Mouse (Mus musculus) myocyte (in vitro differentiated cells): Measurements from ENCODE around the gene St5. TPM values are rescaled to one million over a fixed set of nuclear protein-coding genes. Genes with fewer than 3 reads are reported as not detected.
A peak's percentile ranks its signal among the peaks of the same experiment; 100 is the strongest.

ENCODE experiments used
- H3K27me3 ChIP-seq: one replicate; pipeline ENCODE4 v1.6.1; 2011; ENCODE audit not compliant: control insufficient read depth, insufficient read depth, insufficient read length
- H3K36me3 ChIP-seq: one replicate; pipeline ENCODE4 v1.6.1; 2011; ENCODE audit not compliant: control insufficient read depth, insufficient read depth
- H3K4me2 ChIP-seq: one replicate; pipeline ENCODE4 v1.6.1; 2011; ENCODE audit warnings: low read depth, control low read depth
- H3K4me3 ChIP-seq: one replicate; pipeline ENCODE4 v1.5.1; 2011; ENCODE audit warnings: mild to moderate bottlenecking, control low read depth, moderate library complexity
- H3K79me2 ChIP-seq: one replicate; pipeline ENCODE4 v1.6.1; 2011; ENCODE audit not compliant: control insufficient read depth, insufficient read depth
- H3ac ChIP-seq: one replicate; pipeline ENCODE4 v1.6.1; 2011; ENCODE audit not compliant: control insufficient read depth, insufficient read length
- CEBPB ChIP-seq: IDR thresholded peaks from 2 replicates; pipeline ENCODE4 v1.6.1; 2011; ENCODE audit warnings: mild to moderate bottlenecking, moderate library complexity; ENCODE audit not compliant: poor library complexity, insufficient read depth, severe bottlenecking
- E2F4 ChIP-seq: IDR thresholded peaks from one replicate; pipeline ENCODE4 v1.6.1; 2011; ENCODE audit warnings: mild to moderate bottlenecking, control low read depth, moderate library complexity; ENCODE audit not compliant: insufficient read depth
- MAX ChIP-seq: IDR thresholded peaks from one replicate; pipeline ENCODE4 v1.6.1; 2011; ENCODE audit warnings: low read depth, mild to moderate bottlenecking, control low read depth
- MYOD1 ChIP-seq, 3 experiments: IDR thresholded peaks; one replicate each; pipeline ENCODE4 v1.6.1; 2011; ENCODE audit warnings: control low read depth in 2 of 3, low read depth in 2 of 3, mild to moderate bottlenecking in 2 of 3, moderate library complexity in 1 of 3; ENCODE audit not compliant: insufficient read length in 2 of 3, control insufficient read depth in 1 of 3
- MYOG ChIP-seq, 3 experiments: IDR thresholded peaks; one replicate each; pipeline ENCODE4 v1.6.1; 2011; ENCODE audit warnings: control low read depth in 2 of 3, low read depth in 2 of 3, mild to moderate bottlenecking in 2 of 3; ENCODE audit not compliant: insufficient read length in 2 of 3, control insufficient read depth in 1 of 3, insufficient read depth in 1 of 3
- POLR2A ChIP-seq: IDR thresholded peaks from one replicate; pipeline ENCODE4 v1.6.1; 2011; ENCODE audit warnings: low read depth, mild to moderate bottlenecking, control low read depth, moderate library complexity; ENCODE audit not compliant: insufficient read length
- POLR2AphosphoS2 ChIP-seq: IDR thresholded peaks from one replicate; pipeline ENCODE4 v1.6.1; 2011; ENCODE audit warnings: low read depth, control low read depth; ENCODE audit not compliant: insufficient read length
- REST ChIP-seq: IDR thresholded peaks from one replicate; pipeline ENCODE4 v1.6.1; 2011; ENCODE audit warnings: mild to moderate bottlenecking, control low read depth, moderate library complexity; ENCODE audit not compliant: insufficient read depth, insufficient read length
- SRF ChIP-seq: IDR thresholded peaks from one replicate; pipeline ENCODE4 v1.6.1; 2011; ENCODE audit warnings: low read depth; ENCODE audit not compliant: control insufficient read depth, insufficient read length
- TCF12 ChIP-seq: IDR thresholded peaks from one replicate; pipeline ENCODE4 v1.6.1; 2011; ENCODE audit warnings: mild to moderate bottlenecking, control low read depth; ENCODE audit not compliant: poor library complexity, insufficient read depth, severe bottlenecking
- TCF3 ChIP-seq: IDR thresholded peaks from one replicate; pipeline ENCODE4 v1.6.1; 2011; ENCODE audit warnings: low read depth, control low read depth; ENCODE audit not compliant: insufficient read length
- USF1 ChIP-seq: IDR thresholded peaks from one replicate; pipeline ENCODE4 v1.6.1; 2011; ENCODE audit warnings: low read depth, mild to moderate bottlenecking, control low read depth, moderate library complexity
- polyA plus RNA-seq: library from polyadenylated mRNA; unstranded; fragments of >200 nt; fragmentation: generic; extraction: Trizol; gene quantifications from one replicate; pipeline ENCODE4 v1.2.1, GENCODE M21; 2012; ENCODE audit warnings: missing spikeins

The St5 gene
- polyA plus RNA-seq, 1 experiment: 34.1 TPM

DNA sequence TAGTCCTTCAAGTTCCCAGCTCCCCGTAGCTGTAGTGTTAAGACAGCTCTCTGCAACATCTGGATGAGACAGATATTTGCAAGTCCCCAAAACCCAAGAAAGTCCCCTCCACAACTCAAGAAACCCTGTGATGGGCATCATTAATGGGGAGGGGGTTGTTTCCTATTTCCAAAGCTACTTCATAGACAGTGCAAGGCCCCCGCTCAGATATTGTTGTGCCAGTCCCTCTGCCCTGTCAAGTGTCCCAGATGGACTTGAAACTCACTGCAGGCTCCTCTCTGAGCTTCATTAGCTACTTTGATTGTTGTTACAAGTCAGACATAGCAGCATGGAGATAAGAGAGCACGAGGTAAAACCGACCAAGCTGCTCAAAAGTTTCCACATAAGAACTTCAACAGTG is 87.8 kb downstream of the St5 start:
- Histone ChIP-seq H3K4me2 (no peak overlapping the region), H3ac (no peak overlapping the region), H3K79me2 (peaks cover 82% of the 10 kb centered on the region), H3K27me3 (no peaks in the 10 kb centered on the region), H3K36me3 (peaks cover 21% of the 10 kb centered on the region), H3K4me3 (no peak overlapping the region)
- no peak for TF ChIP-seq TCF3
- TF ChIP-seq POLR2A: no peak
- no peak for TF ChIP-seq CEBPB
- no peak for TF ChIP-seq SRF
- TF ChIP-seq MYOG (IDR thresholded peaks at IDR 0.05; ENCODE audit: control insufficient read depth in 1 of 3, insufficient read depth in 1 of 3, insufficient read length in 2 of 3, low read depth in 2 of 3): no peak
- TF ChIP-seq E2F4: no peak
- TF ChIP-seq MAX: no peak
- TF ChIP-seq USF1: no peak
- TF ChIP-seq POLR2AphosphoS2: no peak
- no peak for TF ChIP-seq REST
- no peak for TF ChIP-seq MYOD1 (IDR thresholded peaks at IDR 0.05; ENCODE audit: control insufficient read depth in 1 of 3, insufficient read length in 2 of 3, low read depth in 2 of 3)
- TF ChIP-seq TCF12: no peak

DNA sequence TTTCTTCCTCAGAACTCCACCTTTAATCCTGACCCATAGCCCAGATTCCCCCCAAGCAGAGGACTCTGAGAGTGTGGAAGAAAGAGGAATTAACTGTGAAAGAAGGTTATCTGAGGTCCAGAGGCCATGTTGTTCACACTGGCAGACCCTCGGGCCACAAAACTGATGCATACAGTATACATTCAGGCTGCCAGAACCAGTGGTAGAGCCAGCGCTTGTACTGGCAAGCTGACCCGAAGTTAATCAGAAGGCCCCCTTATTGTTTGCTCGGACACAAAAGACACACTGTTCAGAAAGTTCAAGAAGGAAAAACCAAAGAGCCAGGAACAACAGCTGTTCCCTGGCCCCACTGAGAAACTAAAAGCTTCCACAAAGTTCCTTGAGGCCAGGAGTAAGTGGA is 88.5 kb downstream of the St5 start:
- no peak overlapping the region for H3ac ChIP-seq
- TF ChIP-seq TCF12 (no peak), MYOD1 (IDR thresholded peaks at IDR 0.05; ENCODE audit: control insufficient read depth in 1 of 3, insufficient read length in 2 of 3, low read depth in 2 of 3) (peak in 1 of 3 experiments; percentile 2), MYOG (IDR thresholded peaks at IDR 0.05; ENCODE audit: control insufficient read depth in 1 of 3, insufficient read depth in 1 of 3, insufficient read length in 2 of 3, low read depth in 2 of 3) (peak in 1 of 3 experiments; percentile 13)
- H3K79me2 ChIP-seq: peaks cover 82% of the 10 kb centered on the region
- H3K27me3 ChIP-seq: no peaks in the 10 kb centered on the region
- H3K4me2 ChIP-seq: no peak overlapping the region
- no peak overlapping the region for H3K4me3 ChIP-seq
- H3K36me3 ChIP-seq: peaks cover 21% of the 10 kb centered on the region

DNA sequence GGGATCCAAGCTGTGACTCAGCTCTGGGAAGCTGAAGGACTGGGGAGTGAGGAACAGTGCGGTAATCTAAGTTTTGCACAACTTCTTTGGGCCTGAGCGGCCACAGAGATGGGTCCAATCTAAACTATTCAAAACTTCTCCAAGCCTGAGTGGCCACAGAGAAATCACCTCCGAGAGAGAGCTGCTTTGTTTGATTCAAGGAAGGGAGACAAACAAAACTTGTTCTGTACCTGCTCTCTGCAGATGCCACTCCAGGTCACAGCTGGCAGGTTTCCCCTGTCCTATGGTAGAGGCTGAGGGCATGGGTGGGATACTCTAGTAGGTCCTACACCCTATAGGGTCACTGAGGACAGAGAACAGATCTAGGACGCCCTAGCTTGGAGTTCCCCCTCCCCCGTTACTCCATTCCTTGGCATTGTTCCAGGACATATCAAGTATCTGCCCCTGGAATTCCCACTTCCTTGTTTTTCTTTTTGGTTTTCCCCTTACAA is 89.8 kb downstream of the St5 start:
- H3K27me3 ChIP-seq: no peaks in the 10 kb centered on the region
- TF ChIP-seq POLR2AphosphoS2: no peak
- no peak for TF ChIP-seq TCF12
- no peak for TF ChIP-seq SRF
- no peak for TF ChIP-seq MYOG (IDR thresholded peaks at IDR 0.05; ENCODE audit: control insufficient read depth in 1 of 3, insufficient read depth in 1 of 3, insufficient read length in 2 of 3, low read depth in 2 of 3)
- no peak for TF ChIP-seq CEBPB
- TF ChIP-seq E2F4: no peak
- no peak for TF ChIP-seq MYOD1 (IDR thresholded peaks at IDR 0.05; ENCODE audit: control insufficient read depth in 1 of 3, insufficient read length in 2 of 3, low read depth in 2 of 3)
- TF ChIP-seq POLR2A: no peak
- no peak for TF ChIP-seq USF1
- TF ChIP-seq REST: no peak
- no peak for TF ChIP-seq MAX
- no peak for TF ChIP-seq TCF3
- no peak overlapping the region for H3ac ChIP-seq
- H3K4me2 ChIP-seq: no peak overlapping the region
- peaks cover 77% of the 10 kb centered on the region for H3K79me2 ChIP-seq
- no peak overlapping the region for H3K4me3 ChIP-seq
- H3K36me3 ChIP-seq: peaks cover 21% of the 10 kb centered on the region

DNA sequence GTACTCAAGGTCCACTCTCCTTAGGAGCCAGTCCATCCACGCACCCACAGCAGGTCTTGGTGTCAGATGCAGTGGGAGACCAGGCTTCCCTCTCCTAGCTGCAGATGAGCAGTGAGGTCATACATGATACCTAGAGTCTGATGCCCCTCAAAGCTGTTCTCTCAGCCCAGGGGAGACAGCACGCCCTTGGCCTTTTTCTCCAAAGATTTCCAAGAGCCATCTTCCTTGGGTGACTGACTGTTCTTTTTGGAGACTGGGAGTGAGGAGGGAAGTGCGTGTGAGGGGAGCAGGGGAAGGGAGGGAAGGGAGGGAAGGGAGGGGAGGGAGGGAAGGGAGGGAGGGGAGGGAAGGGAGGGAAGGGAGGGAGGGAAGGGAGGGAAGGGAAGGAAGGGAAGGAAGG is 90.4 kb downstream of the St5 start:
- H3K4me2 ChIP-seq: no peak overlapping the region
- TF ChIP-seq MYOD1 (IDR thresholded peaks at IDR 0.05; ENCODE audit: control insufficient read depth in 1 of 3, insufficient read length in 2 of 3, low read depth in 2 of 3): no peak
- no peak for TF ChIP-seq TCF3
- TF ChIP-seq SRF: no peak
- TF ChIP-seq REST: no peak
- H3K36me3 ChIP-seq: peaks cover 21% of the 10 kb centered on the region
- no peaks in the 10 kb centered on the region for H3K27me3 ChIP-seq
- peaks cover 72% of the 10 kb centered on the region for H3K79me2 ChIP-seq
- H3K4me3 ChIP-seq: no peak overlapping the region
- H3ac ChIP-seq: no peak overlapping the region

DNA sequence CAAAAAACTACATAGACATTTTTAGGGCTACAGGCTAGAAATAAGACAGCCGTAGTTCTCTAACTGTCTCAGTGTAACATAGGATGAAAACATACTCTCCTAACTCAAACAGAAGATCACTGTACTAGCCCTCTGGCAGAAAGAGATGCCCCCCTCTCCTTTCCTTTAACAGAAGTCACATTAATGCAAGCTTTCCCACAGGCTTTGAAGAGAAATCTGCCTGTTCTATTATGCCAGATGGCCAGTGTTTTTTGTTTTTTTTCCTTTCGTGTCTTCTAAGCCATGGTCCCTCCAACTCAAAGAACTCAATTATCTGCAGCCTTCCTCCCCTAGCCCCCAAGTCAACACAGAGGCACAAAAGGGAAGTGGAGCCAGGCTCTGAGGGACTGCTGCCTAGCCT is 90.9 kb downstream of the St5 start:
- Histone ChIP-seq H3ac (no peak overlapping the region), H3K4me2 (no peak overlapping the region), H3K36me3 (peaks cover 21% of the 10 kb centered on the region), H3K27me3 (no peaks in the 10 kb centered on the region), H3K4me3 (no peak overlapping the region), H3K79me2 (peaks cover 72% of the 10 kb centered on the region)
- TF ChIP-seq REST: no peak
- TF ChIP-seq POLR2A: no peak
- no peak for TF ChIP-seq USF1
- TF ChIP-seq MYOG (IDR thresholded peaks at IDR 0.05; ENCODE audit: control insufficient read depth in 1 of 3, insufficient read depth in 1 of 3, insufficient read length in 2 of 3, low read depth in 2 of 3): no peak
- no peak for TF ChIP-seq MAX
- no peak for TF ChIP-seq SRF
- no peak for TF ChIP-seq E2F4
- TF ChIP-seq TCF12: no peak
- TF ChIP-seq POLR2AphosphoS2: no peak
